Mouse (Mus musculus) hindbrain, embryonic 15.5 days (tissue): ENCODE measurements at regions not wholly inside any gene's neighbourhood (a gene's known extent, or its start where the extent isn't known, plus 50 kb on each side); places are given as distances from the start of the nearest gene placed in this dataset.

Experiments
- ATAC-seq: fragments of 200-750 bp; cut with Nextera tagmentation; 2 replicates; pipeline ENCODE4 v1.8.0; 2017; ENCODE audit warnings: low read depth, moderate number of reproducible peaks, moderate TSS enrichment; ENCODE audit not compliant: low FRiP score
- H3K27ac ChIP-seq: fragments of 300-500 bp; sonication (generic); replicated peaks from 2 replicates; pipeline ENCODE4 v1.5.1; 2015; ENCODE audit warnings: mild to moderate bottlenecking, inconsistent platforms
- H3K27me3 ChIP-seq: fragments of 300-500 bp; sonication (generic); 2 replicates; pipeline ENCODE4 v1.6.1; 2015; ENCODE audit warnings: control low read depth, inconsistent platforms
- H3K36me3 ChIP-seq: fragments of 300-500 bp; sonication (generic); 2 replicates; pipeline ENCODE4 v1.6.1; 2015; ENCODE audit warnings: control low read depth, inconsistent platforms
- H3K4me1 ChIP-seq: fragments of 300-500 bp; sonication (generic); replicated peaks from 2 replicates; pipeline ENCODE4 v1.6.1; 2015; ENCODE audit warnings: control low read depth, inconsistent platforms
- H3K4me2 ChIP-seq: fragments of 300-500 bp; sonication (generic); 2 replicates; pipeline ENCODE4 v1.6.1; 2015; ENCODE audit warnings: moderate library complexity, mild to moderate bottlenecking, inconsistent platforms
- H3K4me3 ChIP-seq: fragments of 300-500 bp; sonication (generic); 2 replicates; pipeline ENCODE4 v1.5.1; 2015; ENCODE audit warnings: mild to moderate bottlenecking, inconsistent platforms
- H3K9ac ChIP-seq: fragments of 300-500 bp; sonication (generic); 2 replicates; pipeline ENCODE4 v1.6.1; 2015; ENCODE audit warnings: inconsistent platforms
- H3K9me3 ChIP-seq: fragments of 300-500 bp; sonication (generic); 2 replicates; pipeline ENCODE4 v1.6.1; 2016; ENCODE audit warnings: control low read depth, inconsistent platforms
- WGBS: fragments of 180-500 bp; shearing (Covaris S2); methylation state at CpG from one replicate; pipeline ENCODE4 v1.1.7; 2015; 5-methylcytosine and 5-hydroxymethylcytosine counted together

GRCm38 (mm10) chr9:122569511-122570455 is 177.4 kb upstream of the Topaz1 start:
- 2% methylated on average over 48 of the region's 48 CpGs for WGBS
- H3K27me3 ChIP-seq, result peaks cover 45% of the 10 kb centered on the region
- peak overlapping the region; percentile 48 for H3K4me3 ChIP-seq
- H3K9ac ChIP-seq, result peak overlapping the region; percentile 53
- peaks cover 51% of the 10 kb centered on the region for H3K4me1 ChIP-seq
- H3K9me3 ChIP-seq, result no peaks in the 10 kb centered on the region
- peak overlapping the region; percentile 84 for H3K4me2 ChIP-seq
- no peaks in the 10 kb centered on the region for H3K36me3 ChIP-seq
- H3K27ac ChIP-seq, result peak overlapping the region; percentile 85
- ATAC-seq, result peak; percentile 15; the same call in 1 of the 2 replicates

- Histone ChIP-seq H3K27me3 (peaks cover 44% of the 10 kb centered on the region), H3K27ac (peak overlapping the region; percentile 90), H3K4me3 (peak overlapping the region; percentile 72), H3K4me2 (peak overlapping the region; percentile 84), H3K9me3 (no peaks in the 10 kb centered on the region), H3K9ac (peak overlapping the region; percentile 59; the same call in 1 of the 2 replicates), H3K36me3 (no peaks in the 10 kb centered on the region), H3K4me1 (peaks cover 61% of the 10 kb centered on the region)
- ATAC-seq, result no peak
- 3% methylated on average over 10 of the region's 10 CpGs for WGBS
Measured at GRCm38 (mm10) chr9:122571001-122571400, 176.1 kb upstream of the Topaz1 start.

- ATAC-seq, result peak; percentile 1; the same call in 1 of the 2 replicates
- no peaks in the 10 kb centered on the region for H3K36me3 ChIP-seq
- H3K9me3 ChIP-seq, result no peaks in the 10 kb centered on the region
- H3K27me3 ChIP-seq, result peaks cover 43% of the 10 kb centered on the region
- peak overlapping the region; percentile 59 for H3K9ac ChIP-seq
- peak overlapping the region; percentile 90 for H3K27ac ChIP-seq
- peak overlapping the region; percentile 72 for H3K4me3 ChIP-seq
- H3K4me2 ChIP-seq, result peak overlapping the region; percentile 84
- 1% methylated on average over 37 of the region's 37 CpGs for WGBS
- H3K4me1 ChIP-seq, result peaks cover 66% of the 10 kb centered on the region
Measured at GRCm38 (mm10) chr9:122571402-122572059, 175.6 kb upstream of the Topaz1 start.

GRCm38 (mm10) chr9:122572060-122572835 is 174.9 kb upstream of the Topaz1 start:
- no peaks in the 10 kb centered on the region for H3K9me3 ChIP-seq
- peak overlapping the region; percentile 59 for H3K9ac ChIP-seq
- peak overlapping the region; percentile 90 for H3K27ac ChIP-seq
- H3K4me1 ChIP-seq, result peaks cover 67% of the 10 kb centered on the region
- peak overlapping the region; percentile 72 for H3K4me3 ChIP-seq
- peak overlapping the region; percentile 84 for H3K4me2 ChIP-seq
- peak; percentile 87 for ATAC-seq
- 0 out of 2 replicates have a peak, but pooled peaks cover 3% of the 10 kb centered on the region for H3K36me3 ChIP-seq
- under 1% methylated on average over 57 of the region's 68 CpGs for WGBS
- H3K27me3 ChIP-seq, result peaks cover 37% of the 10 kb centered on the region

GRCm38 (mm10) chr9:122572836-122573267 is 174.3 kb upstream of the Topaz1 start:
- Histone ChIP-seq H3K9me3 (no peaks in the 10 kb centered on the region), H3K4me3 (peak overlapping the region; percentile 72), H3K36me3 (0 out of 2 replicates have a peak, but pooled peaks cover 6% of the 10 kb centered on the region), H3K9ac (peak overlapping the region; percentile 59), H3K4me2 (peak overlapping the region; percentile 84), H3K27ac (peak overlapping the region; percentile 90), H3K27me3 (peaks cover 31% of the 10 kb centered on the region), H3K4me1 (peaks cover 66% of the 10 kb centered on the region)
- ATAC-seq, result no peak
- 1% methylated on average over 13 of the region's 13 CpGs for WGBS

DNA sequence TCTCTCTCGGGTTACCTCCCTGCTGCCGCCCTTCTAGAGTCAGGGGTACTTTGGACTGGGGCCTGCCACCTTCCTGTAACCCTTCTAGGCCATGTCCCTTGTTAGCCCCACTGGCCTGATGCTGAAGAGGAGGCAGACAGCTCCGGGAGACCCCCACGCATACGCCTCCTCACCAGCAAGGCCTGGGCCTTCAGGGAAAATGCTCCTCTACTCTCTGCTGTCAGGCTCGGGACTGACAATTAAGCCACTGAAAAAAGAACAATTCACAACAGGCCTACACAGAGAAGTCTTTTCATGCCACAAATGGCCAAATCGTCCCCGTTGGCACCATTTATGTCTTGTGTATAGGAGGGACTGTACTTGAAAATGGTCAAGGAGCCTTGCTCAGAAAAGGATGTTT is 161.9 kb upstream of the Topaz1 start:
- H3K4me3 ChIP-seq, result no peak overlapping the region
- H3K27ac ChIP-seq, result no peak overlapping the region
- H3K27me3 ChIP-seq, result no peaks in the 10 kb centered on the region
- no peaks in the 10 kb centered on the region for H3K4me1 ChIP-seq
- no peak overlapping the region for H3K9ac ChIP-seq
- H3K36me3 ChIP-seq, result peaks cover 4% of the 10 kb centered on the region; the same call in 1 of the 2 replicates
- no peaks in the 10 kb centered on the region for H3K9me3 ChIP-seq
- no peak overlapping the region for H3K4me2 ChIP-seq
- no peak for ATAC-seq
- WGBS, result 57% methylated on average over 8 of the region's 8 CpGs

DNA sequence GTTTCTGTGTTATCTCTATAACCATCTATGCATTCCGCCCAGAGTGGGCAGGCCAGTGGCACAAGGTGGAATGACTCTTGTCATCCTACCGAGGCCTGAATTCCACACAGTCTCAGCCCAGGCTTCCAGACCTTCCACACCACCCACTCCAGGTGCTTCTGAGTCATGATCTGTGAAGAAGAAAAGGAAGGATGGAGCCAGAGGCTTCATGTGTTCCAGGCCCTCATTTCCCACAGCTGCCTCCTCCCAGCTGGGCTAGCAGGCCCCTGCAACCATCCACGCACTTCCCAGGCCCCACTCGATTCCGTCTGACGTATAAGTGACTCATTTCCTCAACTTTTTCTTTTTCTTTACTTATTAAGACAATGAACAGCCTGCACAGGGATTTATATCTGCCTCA is 160.7 kb upstream of the Topaz1 start:
- ATAC-seq, result no peak
- Histone ChIP-seq H3K4me3 (no peak overlapping the region), H3K36me3 (no peaks in the 10 kb centered on the region; the same call in 1 of the 2 replicates), H3K27me3 (no peaks in the 10 kb centered on the region), H3K4me2 (no peak overlapping the region), H3K27ac (no peak overlapping the region), H3K9me3 (no peaks in the 10 kb centered on the region), H3K9ac (no peak overlapping the region), H3K4me1 (no peaks in the 10 kb centered on the region)
- 90% methylated on average over 6 of the region's 6 CpGs for WGBS

DNA sequence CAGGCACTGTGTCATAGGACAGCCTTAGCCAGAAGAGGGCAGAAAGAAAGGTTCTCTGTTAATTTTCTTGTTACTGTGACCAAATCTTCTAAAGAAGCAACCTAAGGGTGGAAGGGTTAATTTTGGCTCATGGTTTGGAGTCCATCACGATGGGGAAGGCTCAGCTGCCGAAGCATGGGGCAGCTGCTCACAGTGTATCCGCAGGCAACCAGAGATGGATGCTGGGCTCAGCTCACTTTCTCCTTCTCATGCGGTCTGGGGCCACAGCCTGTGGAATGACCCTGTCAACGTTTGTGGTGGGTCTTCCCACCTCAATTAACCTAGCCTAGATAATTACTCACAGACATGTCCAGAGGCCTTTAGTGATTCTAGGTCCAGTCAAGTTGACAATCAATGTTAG is 160.2 kb upstream of the Topaz1 start:
- H3K36me3 ChIP-seq, result no peaks in the 10 kb centered on the region; the same call in 1 of the 2 replicates
- H3K27ac ChIP-seq, result no peak overlapping the region
- 63% methylated on average over 5 of the region's 5 CpGs for WGBS
- H3K9me3 ChIP-seq, result no peaks in the 10 kb centered on the region
- H3K4me2 ChIP-seq, result no peak overlapping the region
- ATAC-seq, result no peak
- H3K27me3 ChIP-seq, result no peaks in the 10 kb centered on the region
- no peak overlapping the region for H3K9ac ChIP-seq
- no peaks in the 10 kb centered on the region for H3K4me1 ChIP-seq
- no peak overlapping the region for H3K4me3 ChIP-seq

- peaks cover 9% of the 10 kb centered on the region for H3K4me1 ChIP-seq
- no peaks in the 10 kb centered on the region; the same call in 1 of the 2 replicates for H3K36me3 ChIP-seq
- no peaks in the 10 kb centered on the region for H3K27me3 ChIP-seq
- H3K9me3 ChIP-seq, result no peaks in the 10 kb centered on the region
- ATAC-seq, result no peak; the same call in 1 of the 2 replicates
- no peak overlapping the region for H3K9ac ChIP-seq
- no peak overlapping the region for H3K27ac ChIP-seq
- no peak overlapping the region for H3K4me2 ChIP-seq
- WGBS, result 84% methylated on average over 8 of the region's 8 CpGs
- H3K4me3 ChIP-seq, result no peak overlapping the region
Measured at GRCm38 (mm10) chr9:122588246-122588645, 158.9 kb upstream of the Topaz1 start.

- H3K4me1 ChIP-seq, result peaks cover 40% of the 10 kb centered on the region
- 12% methylated on average over 7 of the region's 7 CpGs for WGBS
- no peak overlapping the region for H3K4me3 ChIP-seq
- ATAC-seq, result peak; percentile 74
- H3K4me2 ChIP-seq, result peak overlapping the region; percentile 25; the same call in 1 of the 2 replicates
- H3K9me3 ChIP-seq, result no peaks in the 10 kb centered on the region
- H3K9ac ChIP-seq, result 0 out of 2 replicates have a peak overlapping the region, but pooled peaks have one; percentile 5
- H3K27me3 ChIP-seq, result no peaks in the 10 kb centered on the region
- peak overlapping the region; percentile 51 for H3K27ac ChIP-seq
- no peaks in the 10 kb centered on the region; the same call in 1 of the 2 replicates for H3K36me3 ChIP-seq
Measured at GRCm38 (mm10) chr9:122592820-122593615, 154.1 kb upstream of the Topaz1 start.
